Mouse (Mus musculus): ENCODE measurements at regions not wholly inside any gene's neighbourhood (a gene's known extent, or its start where the extent isn't known, plus 50 kb on each side); places are given as distances from the start of the nearest gene placed in this dataset.

DNA sequence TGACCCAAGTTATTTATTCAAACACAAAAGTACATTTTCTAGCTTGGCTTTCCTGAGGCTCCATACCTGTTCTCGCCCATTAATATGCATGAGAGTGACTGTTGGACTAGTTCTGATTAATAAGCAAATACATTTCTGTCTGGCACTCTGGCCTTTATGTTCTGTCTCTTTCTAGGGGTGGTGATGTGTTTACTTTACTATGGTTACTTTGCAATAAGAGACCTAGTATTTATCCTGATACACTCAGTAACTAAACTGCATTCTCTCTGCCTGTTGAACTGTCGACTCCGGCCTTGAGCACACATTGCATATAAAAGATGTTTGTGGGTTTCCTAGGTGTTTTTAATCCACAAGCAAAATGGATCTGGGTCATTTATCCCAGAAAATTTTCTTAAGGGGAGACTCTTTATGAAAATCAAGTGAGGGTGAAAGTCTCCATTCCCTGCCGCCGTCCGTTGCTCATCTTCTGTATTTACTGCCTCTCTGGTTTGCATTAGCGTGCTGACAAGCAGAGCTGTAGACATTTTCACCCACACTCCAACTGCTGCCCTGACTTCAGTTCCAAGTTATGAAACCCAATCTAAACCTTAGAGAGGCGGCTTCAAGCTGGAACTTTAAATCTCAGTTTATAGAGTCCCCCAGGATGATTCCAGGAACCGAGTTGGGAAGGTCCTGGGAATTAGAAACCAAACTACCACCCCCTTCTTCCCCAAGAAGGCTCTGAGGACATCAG lies 530.4 kb downstream of the Tns1 start:
- ATAC-seq (ENCODE audit: low FRiP score, low TSS enrichment) (no peak), DNase-seq (no peak)
- no peak overlapping the region for H3K4me3 ChIP-seq (replicated peaks; ENCODE audit: low read depth, low read length)
- H3K9me3 ChIP-seq (ENCODE audit: control insufficient read depth, low read length) = no peaks in the 10 kb centered on the region
- no peaks in the 10 kb centered on the region for H3K4me1 ChIP-seq (ENCODE audit: control insufficient read depth, insufficient read depth, low read length)
- WGBS = 87% methylated on average over 9 of the region's 9 CpGs
- H3K9ac ChIP-seq (replicated peaks; ENCODE audit: low read length) = no peak overlapping the region
- no peaks in the 10 kb centered on the region for H3K36me3 ChIP-seq (ENCODE audit: control insufficient read depth, insufficient read depth, low read length)
- H3K27me3 ChIP-seq (ENCODE audit: control insufficient read depth, insufficient read depth, low read length) = no peaks in the 10 kb centered on the region
- H3K4me2 ChIP-seq (ENCODE audit: low read length) = no peak overlapping the region
- H3K27ac ChIP-seq (replicated peaks; ENCODE audit: low read depth, low read length) = no peak overlapping the region

DNA sequence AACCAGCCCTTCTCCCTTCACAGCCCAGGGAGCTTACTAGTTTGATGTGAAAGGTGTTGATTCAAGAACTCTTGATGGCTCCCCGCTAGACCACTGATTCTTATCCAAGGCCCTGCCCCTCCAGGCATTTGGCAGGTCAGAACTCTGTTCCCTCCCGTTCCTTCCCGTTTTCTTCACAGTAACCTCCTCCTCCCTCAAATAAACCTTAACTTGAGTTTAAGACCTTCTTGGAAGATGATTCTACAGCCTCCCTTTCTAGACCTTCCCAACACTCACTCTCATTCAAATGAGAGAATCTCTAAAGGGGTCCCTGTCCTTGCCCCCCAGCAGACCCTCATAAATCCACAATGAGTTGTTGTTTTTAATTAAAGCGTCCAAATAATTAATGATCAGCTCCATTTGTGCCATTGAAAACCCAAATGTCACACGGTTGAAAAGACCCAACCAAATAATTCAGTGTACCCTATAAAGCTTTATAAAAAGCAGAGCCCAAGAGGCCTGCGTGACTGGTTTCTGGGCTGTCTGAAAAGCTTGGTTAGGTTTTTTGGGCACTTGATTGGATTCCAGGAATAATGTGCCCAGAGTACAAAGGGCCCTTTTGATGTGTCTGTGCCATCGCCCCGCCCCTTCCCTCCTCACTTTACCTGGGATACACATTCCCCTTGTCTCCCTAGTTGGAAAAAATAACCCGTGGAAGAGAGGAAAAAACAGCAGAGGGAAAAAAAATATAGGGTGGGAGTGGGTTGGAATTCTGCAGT lies 532.7 kb downstream of the Tns1 start:
- DNase-seq (no peak), ATAC-seq (ENCODE audit: low FRiP score, low TSS enrichment) (no peak)
- Histone ChIP-seq H3K9ac (replicated peaks; ENCODE audit: low read length) (no peak overlapping the region), H3K4me1 (ENCODE audit: control insufficient read depth, insufficient read depth, low read length) (no peaks in the 10 kb centered on the region), H3K4me2 (ENCODE audit: low read length) (no peak overlapping the region), H3K4me3 (replicated peaks; ENCODE audit: low read depth, low read length) (no peak overlapping the region), H3K27me3 (ENCODE audit: control insufficient read depth, insufficient read depth, low read length) (no peaks in the 10 kb centered on the region), H3K27ac (replicated peaks; ENCODE audit: low read depth, low read length) (no peak overlapping the region), H3K36me3 (ENCODE audit: control insufficient read depth, insufficient read depth, low read length) (no peaks in the 10 kb centered on the region), H3K9me3 (ENCODE audit: control insufficient read depth, low read length) (no peaks in the 10 kb centered on the region)
- 72% methylated on average over 9 of the region's 9 CpGs for WGBS

DNA sequence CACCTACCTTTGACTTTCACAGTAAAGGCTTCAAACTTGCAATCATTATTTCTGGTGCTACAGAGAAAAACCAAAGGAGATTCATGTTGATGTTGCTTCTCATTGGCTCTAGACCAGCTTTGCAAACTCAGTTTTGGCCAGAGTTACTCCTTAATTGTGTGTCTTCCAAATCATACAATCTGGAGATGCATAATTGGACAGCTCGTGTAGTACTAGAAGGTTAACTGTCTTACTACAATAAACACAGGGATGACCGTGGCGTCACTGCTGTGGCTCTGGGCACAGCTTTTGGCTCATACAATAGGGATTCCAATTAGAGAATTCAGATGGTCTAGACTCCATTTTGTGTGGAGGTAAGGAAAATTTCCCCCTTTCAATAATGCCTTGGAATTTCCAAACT lies 544.6 kb downstream of the Tns1 start:
- Histone ChIP-seq H3K4me3 (replicated peaks; ENCODE audit: low read depth, low read length) (no peak overlapping the region), H3K27ac (replicated peaks; ENCODE audit: low read depth, low read length) (no peak overlapping the region), H3K4me2 (ENCODE audit: low read length) (no peak overlapping the region), H3K9ac (replicated peaks; ENCODE audit: low read length) (no peak overlapping the region), H3K4me1 (ENCODE audit: control insufficient read depth, insufficient read depth, low read length) (no peaks in the 10 kb centered on the region), H3K36me3 (ENCODE audit: control insufficient read depth, insufficient read depth, low read length) (no peaks in the 10 kb centered on the region), H3K27me3 (ENCODE audit: control insufficient read depth, insufficient read depth, low read length) (no peaks in the 10 kb centered on the region), H3K9me3 (ENCODE audit: control insufficient read depth, low read length) (no peaks in the 10 kb centered on the region)
- 94% methylated on average over 3 of the region's 3 CpGs for WGBS
- no peak for DNase-seq
- no peak for ATAC-seq (ENCODE audit: low FRiP score, low TSS enrichment)

DNA sequence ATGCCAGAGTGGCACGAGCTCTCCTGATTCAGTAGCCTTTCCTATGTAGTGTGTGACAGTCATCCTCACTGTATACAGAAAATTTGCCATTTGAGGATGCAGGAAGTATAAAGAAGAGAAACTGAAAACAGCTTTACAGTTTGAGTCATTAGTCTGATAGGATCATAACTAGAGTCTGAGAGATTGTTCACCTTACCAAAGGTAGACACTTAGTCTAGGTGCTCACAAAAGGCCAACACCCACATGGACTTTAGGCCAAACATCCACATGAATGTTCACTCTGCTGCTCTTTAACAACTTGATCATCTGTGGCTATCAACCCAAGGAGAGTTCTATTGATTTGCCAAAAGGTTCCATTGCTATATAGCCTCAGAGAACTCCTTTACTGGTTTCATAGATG lies 547.2 kb downstream of the Tns1 start:
- Histone ChIP-seq H3K4me1 (ENCODE audit: control insufficient read depth, insufficient read depth, low read length) (no peaks in the 10 kb centered on the region), H3K9me3 (ENCODE audit: control insufficient read depth, low read length) (no peaks in the 10 kb centered on the region), H3K27ac (replicated peaks; ENCODE audit: low read depth, low read length) (no peak overlapping the region), H3K27me3 (ENCODE audit: control insufficient read depth, insufficient read depth, low read length) (no peaks in the 10 kb centered on the region), H3K4me3 (replicated peaks; ENCODE audit: low read depth, low read length) (no peak overlapping the region), H3K9ac (replicated peaks; ENCODE audit: low read length) (no peak overlapping the region), H3K4me2 (ENCODE audit: low read length) (no peak overlapping the region), H3K36me3 (ENCODE audit: control insufficient read depth, insufficient read depth, low read length) (no peaks in the 10 kb centered on the region)
- 95% methylated on average over 1 of the region's 1 CpGs for WGBS
- DNase-seq (no peak), ATAC-seq (ENCODE audit: low FRiP score, low TSS enrichment) (no peak)

DNA sequence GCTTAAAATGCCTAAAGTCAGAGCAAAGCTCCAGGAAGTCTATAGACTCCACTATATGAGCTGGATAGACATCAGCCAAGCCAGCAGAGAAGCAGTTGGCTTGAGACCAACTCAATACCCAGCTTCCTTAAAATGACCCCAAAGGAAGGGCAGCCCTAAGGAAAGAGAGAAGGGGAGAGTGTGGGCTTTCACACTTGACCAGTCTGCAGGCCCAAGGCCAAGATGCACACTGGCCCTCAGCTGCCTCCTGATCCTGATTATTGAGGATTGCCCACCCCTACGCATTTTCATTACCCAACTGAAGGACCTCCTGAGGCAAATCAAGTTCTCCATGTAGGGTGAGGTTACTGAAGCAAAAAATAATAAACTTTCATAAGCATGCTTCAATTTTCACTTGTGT lies 548.6 kb downstream of the Tns1 start:
- no peaks in the 10 kb centered on the region for H3K9me3 ChIP-seq (ENCODE audit: control insufficient read depth, low read length)
- DNase-seq (no peak), ATAC-seq (ENCODE audit: low FRiP score, low TSS enrichment) (no peak)
- no peaks in the 10 kb centered on the region for H3K36me3 ChIP-seq (ENCODE audit: control insufficient read depth, insufficient read depth, low read length)
- no peaks in the 10 kb centered on the region for H3K4me1 ChIP-seq (ENCODE audit: control insufficient read depth, insufficient read depth, low read length)
- WGBS = 67% methylated on average over 1 of the region's 1 CpGs
- no peak overlapping the region for H3K27ac ChIP-seq (replicated peaks; ENCODE audit: low read depth, low read length)
- H3K27me3 ChIP-seq (ENCODE audit: control insufficient read depth, insufficient read depth, low read length) = no peaks in the 10 kb centered on the region
- no peak overlapping the region for H3K9ac ChIP-seq (replicated peaks; ENCODE audit: low read length)
- H3K4me3 ChIP-seq (replicated peaks; ENCODE audit: low read depth, low read length) = no peak overlapping the region
- H3K4me2 ChIP-seq (ENCODE audit: low read length) = no peak overlapping the region

DNA sequence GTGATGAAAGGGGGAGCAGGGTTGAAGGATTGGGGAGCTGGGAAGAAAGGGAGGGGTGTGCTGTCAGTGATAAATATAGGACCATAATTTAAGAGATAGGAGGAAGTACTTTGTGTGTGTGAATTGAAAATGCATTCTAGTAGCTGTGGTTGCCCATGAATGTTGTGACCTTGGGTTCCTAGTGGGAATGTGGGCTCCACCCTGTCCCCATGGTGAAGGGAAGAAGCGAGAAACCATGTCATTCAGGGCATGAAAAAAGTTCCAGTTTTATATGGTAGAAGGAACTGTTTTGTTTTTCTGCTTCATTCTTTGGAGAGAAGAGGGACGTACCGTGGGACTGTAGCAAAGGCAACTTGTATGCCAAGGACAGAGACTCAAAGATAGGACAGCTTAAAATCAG lies 553.3 kb downstream of the Tns1 start:
- Histone ChIP-seq H3K27me3 (ENCODE audit: control insufficient read depth, insufficient read depth, low read length) (no peaks in the 10 kb centered on the region), H3K4me3 (replicated peaks; ENCODE audit: low read depth, low read length) (no peak overlapping the region), H3K4me2 (ENCODE audit: low read length) (no peak overlapping the region), H3K9me3 (ENCODE audit: control insufficient read depth, low read length) (no peaks in the 10 kb centered on the region), H3K27ac (replicated peaks; ENCODE audit: low read depth, low read length) (no peak overlapping the region), H3K36me3 (ENCODE audit: control insufficient read depth, insufficient read depth, low read length) (no peaks in the 10 kb centered on the region), H3K4me1 (ENCODE audit: control insufficient read depth, insufficient read depth, low read length) (no peaks in the 10 kb centered on the region), H3K9ac (replicated peaks; ENCODE audit: low read length) (no peak overlapping the region)
- WGBS = 75% methylated on average over 3 of the region's 3 CpGs
- no peak for DNase-seq
- ATAC-seq (ENCODE audit: low FRiP score, low TSS enrichment) = no peak

DNA sequence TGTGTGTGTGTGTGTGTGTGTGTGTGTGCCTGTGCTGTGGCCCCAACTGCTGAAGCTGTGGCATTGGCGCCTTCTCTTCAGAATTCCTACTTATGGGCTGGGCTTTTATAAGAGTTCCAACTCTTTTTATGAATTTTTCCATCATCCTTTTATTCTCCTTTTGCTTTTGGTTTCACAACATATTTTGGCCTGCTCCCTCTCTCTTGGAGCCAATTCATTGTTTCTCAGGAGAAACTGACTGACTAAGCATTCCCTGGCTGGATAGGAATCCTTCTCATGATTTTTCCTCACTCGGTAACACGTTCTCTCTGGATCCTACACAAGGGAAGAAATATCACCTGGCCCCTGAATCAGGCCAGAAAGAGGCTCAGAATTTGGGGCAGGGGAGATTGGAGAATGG lies 551.1 kb upstream of the Tnp1 start:
- ATAC-seq (ENCODE audit: low FRiP score, low TSS enrichment) (no peak), DNase-seq (no peak)
- no peaks in the 10 kb centered on the region for H3K27me3 ChIP-seq (ENCODE audit: control insufficient read depth, insufficient read depth, low read length)
- no peaks in the 10 kb centered on the region for H3K36me3 ChIP-seq (ENCODE audit: control insufficient read depth, insufficient read depth, low read length)
- no peaks in the 10 kb centered on the region for H3K4me1 ChIP-seq (ENCODE audit: control insufficient read depth, insufficient read depth, low read length)
- no peak overlapping the region for H3K9ac ChIP-seq (replicated peaks; ENCODE audit: low read length)
- H3K27ac ChIP-seq (replicated peaks; ENCODE audit: low read depth, low read length) = no peak overlapping the region
- peaks cover 6% of the 10 kb centered on the region; the same call in 1 of the 2 replicates for H3K9me3 ChIP-seq (ENCODE audit: control insufficient read depth, low read length)
- 97% methylated on average over 3 of the region's 3 CpGs for WGBS
- no peak overlapping the region for H3K4me2 ChIP-seq (ENCODE audit: low read length)
- no peak overlapping the region for H3K4me3 ChIP-seq (replicated peaks; ENCODE audit: low read depth, low read length)

DNA sequence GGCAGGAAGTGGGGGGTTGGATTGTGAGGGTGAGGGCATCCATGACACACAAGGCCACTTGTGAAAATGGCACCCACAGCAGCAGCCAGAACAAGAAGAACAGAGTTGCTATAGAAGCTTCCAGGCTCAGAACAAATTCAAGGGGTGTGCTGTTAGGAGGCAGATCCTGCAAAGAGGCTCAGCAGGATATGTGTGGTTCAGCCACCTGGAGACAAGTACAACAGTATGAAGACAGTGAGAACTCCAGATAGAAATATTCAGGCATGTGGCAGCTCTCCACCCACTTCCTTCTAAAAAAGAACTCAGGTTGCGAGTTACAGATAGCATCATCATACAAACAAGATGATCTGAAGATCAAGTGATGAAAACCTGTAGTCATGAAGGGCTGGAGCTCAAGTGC lies 544.9 kb upstream of the Tnp1 start:
- WGBS = 90% methylated on average over 1 of the region's 1 CpGs
- no peak overlapping the region for H3K4me3 ChIP-seq (replicated peaks; ENCODE audit: low read depth, low read length)
- H3K9me3 ChIP-seq (ENCODE audit: control insufficient read depth, low read length) = peaks cover 6% of the 10 kb centered on the region; the same call in 1 of the 2 replicates
- H3K9ac ChIP-seq (replicated peaks; ENCODE audit: low read length) = no peak overlapping the region
- no peak overlapping the region for H3K27ac ChIP-seq (replicated peaks; ENCODE audit: low read depth, low read length)
- DNase-seq (no peak), ATAC-seq (ENCODE audit: low FRiP score, low TSS enrichment) (no peak)
- H3K4me1 ChIP-seq (ENCODE audit: control insufficient read depth, insufficient read depth, low read length) = no peaks in the 10 kb centered on the region
- no peak overlapping the region for H3K4me2 ChIP-seq (ENCODE audit: low read length)
- no peaks in the 10 kb centered on the region for H3K36me3 ChIP-seq (ENCODE audit: control insufficient read depth, insufficient read depth, low read length)
- no peaks in the 10 kb centered on the region for H3K27me3 ChIP-seq (ENCODE audit: control insufficient read depth, insufficient read depth, low read length)

DNA sequence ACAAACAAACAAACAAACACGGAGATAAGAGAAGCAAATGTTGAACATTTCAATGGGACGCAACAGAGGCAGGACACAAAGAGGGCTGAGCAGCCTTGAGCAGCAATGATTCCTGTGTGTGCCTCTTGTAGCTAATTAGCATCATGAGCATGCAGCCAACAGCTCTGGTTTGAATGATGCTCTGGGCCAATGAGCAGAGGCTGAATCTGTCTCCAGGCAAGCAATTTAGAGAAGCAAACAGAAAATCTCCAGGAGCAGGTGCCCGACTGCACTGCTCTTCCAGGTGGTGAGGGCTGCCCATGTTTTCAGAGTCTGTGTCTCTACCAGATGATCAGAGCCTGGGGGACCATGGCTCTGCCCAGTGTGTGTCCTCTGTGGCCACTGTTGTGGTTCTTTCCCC lies 532.2 kb upstream of the Tnp1 start:
- 69% methylated on average over 3 of the region's 3 CpGs for WGBS
- peak; percentile 47 for DNase-seq
- H3K27me3 ChIP-seq (ENCODE audit: control insufficient read depth, insufficient read depth, low read length) = no peaks in the 10 kb centered on the region
- H3K36me3 ChIP-seq (ENCODE audit: control insufficient read depth, insufficient read depth, low read length) = no peaks in the 10 kb centered on the region
- no peak; the same call in 1 of the 2 replicates for ATAC-seq (ENCODE audit: low FRiP score, low TSS enrichment)
- no peak overlapping the region for H3K4me2 ChIP-seq (ENCODE audit: low read length)
- H3K9me3 ChIP-seq (ENCODE audit: control insufficient read depth, low read length) = no peaks in the 10 kb centered on the region
- H3K4me3 ChIP-seq (replicated peaks; ENCODE audit: low read depth, low read length) = no peak overlapping the region
- no peaks in the 10 kb centered on the region for H3K4me1 ChIP-seq (ENCODE audit: control insufficient read depth, insufficient read depth, low read length)
- 0 out of 2 replicates have a peak overlapping the region, but pooled peaks have one; percentile 42 for H3K27ac ChIP-seq (replicated peaks; ENCODE audit: low read depth, low read length)
- H3K9ac ChIP-seq (replicated peaks; ENCODE audit: low read length) = no peak overlapping the region

Measured in midbrain, embryonic 14.5 days (tissue).